Mouse (Mus musculus) gastrocnemius, postnatal 14 days (tissue): ENCODE measurements around the gene Rbbp9. TPM values are rescaled to one million over a fixed set of nuclear protein-coding genes. Genes with fewer than 3 reads are reported as not detected.
"Not testable (repeated sequence)": the region's sequence is repeated elsewhere in the genome, so short reads cannot be mapped to it uniquely, and the experiment has no call there.

Source experiments
- DNase-seq: peaks from one replicate; pipeline ENCODE4 v3.0.0; 2021; ENCODE audit warnings: mixed read lengths
- intact Hi-C: fragments of 180-260 bp; cut with DNase I; formaldehyde crosslinking; loops from one replicate; pipeline ENCODE4 v1.15.1; 2025; ENCODE audit warnings: low total_unique reads
- long read RNA-seq, 2 experiments: library from polyadenylated mRNA; stranded (forward); transcript quantifications; one replicate each; pipeline ENCODE4 v2.0.0; 2021
- total RNA-seq, 2 experiments: library from RNA; stranded (reverse); gene quantifications; 2 replicates each; pipeline ENCODE4 v1.2.3; 2021

The Rbbp9 gene
- 1 to 10 TPM; 7.4 to 7.9 TPM for total RNA-seq
- long read RNA-seq, experiment 1, transcript Rbbp9-201 (5 exons, 2,170 nt): major isoform, 8 of 9 reads
- long read RNA-seq, experiment 1, partial matches to known transcripts: 0 of 9 reads
- long read RNA-seq, experiment 1, other reads (novel, unspliced or antisense): 1 of 9 reads
- long read RNA-seq, experiment 2, transcript Rbbp9-201 (5 exons, 2,170 nt): major isoform, 7 of 11 reads
- long read RNA-seq, experiment 2, partial matches to known transcripts: 0 of 11 reads
- long read RNA-seq, experiment 2, other reads (novel, unspliced or antisense): 4 of 11 reads

DNA sequence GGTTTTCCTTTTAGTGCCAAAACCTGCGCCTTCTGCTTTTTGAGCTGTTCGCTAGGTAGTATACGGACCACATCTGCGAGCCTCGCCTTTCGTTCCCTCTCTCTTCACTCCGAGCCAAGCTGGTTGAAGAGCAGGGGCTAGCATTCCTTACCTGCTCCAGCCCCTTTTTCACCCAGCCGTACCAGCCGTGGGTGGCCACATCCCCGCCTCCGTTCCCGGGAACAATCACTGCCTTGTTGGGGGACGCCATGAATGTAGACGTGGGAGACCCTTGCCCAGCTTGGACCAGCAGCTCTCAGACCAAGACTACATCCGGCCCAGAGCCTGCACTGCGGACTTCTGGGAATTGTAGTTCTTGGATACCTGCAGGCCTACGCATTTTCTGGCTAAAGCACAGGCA lies at the start of gene Rbbp9:
Rbbp9 (minus strand) TSS at position 341 of the 400 bp plus-strand sequence.
- DNase-seq: peak; percentile 27
- intact Hi-C loops: no loop called here

DNA sequence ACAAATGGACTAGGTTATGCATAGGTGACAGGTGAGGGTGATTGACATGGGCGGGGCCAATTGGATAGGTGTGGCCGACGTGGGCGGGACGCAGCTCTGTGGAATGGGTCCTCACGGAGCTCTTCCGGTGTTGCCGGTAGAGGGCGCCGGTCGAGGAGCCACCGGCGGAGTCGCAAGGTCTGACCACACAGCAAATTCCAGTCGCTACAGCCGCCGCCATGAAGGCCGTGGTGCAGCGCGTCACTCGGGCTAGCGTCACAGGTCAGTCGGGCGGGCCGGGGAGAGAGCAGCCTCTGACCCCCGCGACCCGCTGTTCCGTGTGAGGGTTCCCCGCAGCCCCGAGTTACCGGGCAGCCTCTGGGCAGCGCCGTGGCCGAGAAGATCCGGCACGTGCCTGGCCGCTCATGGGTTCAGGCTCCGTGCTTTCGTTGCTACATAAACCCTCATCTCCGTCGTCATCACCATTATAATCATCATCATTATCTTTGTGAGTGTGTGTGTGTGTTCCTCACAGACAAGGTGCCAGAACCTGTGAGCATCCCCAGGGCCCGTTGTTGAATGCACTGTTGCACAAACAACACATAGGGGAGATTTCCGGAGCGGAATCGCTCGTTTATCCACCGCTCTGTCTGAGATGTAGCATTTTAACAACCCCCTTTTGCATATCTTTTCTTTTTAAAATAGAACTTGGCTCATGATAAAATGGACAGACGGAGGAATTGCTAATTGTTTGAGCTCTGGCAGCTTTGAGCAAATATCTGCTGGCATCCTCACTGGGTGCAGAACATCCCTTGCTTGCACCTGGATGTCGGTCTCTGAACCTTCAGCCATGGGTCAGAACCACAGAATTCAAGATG lies 49.4 kb upstream of the Rbbp9 start, which contains the start of gene Dtd1:
Dtd1 (plus strand) TSS at position 67 of the 857 bp plus-strand sequence.
- peak; percentile 86 for DNase-seq
- intact Hi-C loops: no loop called here

DNA sequence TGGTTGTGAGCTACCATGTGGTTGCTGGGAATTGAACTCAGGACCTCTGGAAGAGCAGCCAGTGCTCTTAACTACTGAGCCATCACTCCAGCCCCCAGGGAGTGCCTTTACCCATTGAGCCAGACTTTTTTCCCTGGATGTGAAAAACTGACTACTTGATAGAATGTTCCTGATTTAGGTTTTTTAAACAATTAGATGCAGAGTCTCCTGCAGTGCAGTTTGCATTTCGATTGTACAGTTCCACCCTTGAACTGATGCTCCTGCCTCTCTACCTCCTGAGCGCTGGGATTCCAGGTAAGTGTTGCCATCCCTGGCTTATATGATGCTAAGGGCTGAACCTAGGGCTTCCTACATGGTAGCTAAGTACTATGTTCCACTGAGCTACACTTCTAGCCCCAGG lies 47.3 kb upstream of the Rbbp9 start:
- no peak for DNase-seq
- intact Hi-C loops: no loop called here

DNA sequence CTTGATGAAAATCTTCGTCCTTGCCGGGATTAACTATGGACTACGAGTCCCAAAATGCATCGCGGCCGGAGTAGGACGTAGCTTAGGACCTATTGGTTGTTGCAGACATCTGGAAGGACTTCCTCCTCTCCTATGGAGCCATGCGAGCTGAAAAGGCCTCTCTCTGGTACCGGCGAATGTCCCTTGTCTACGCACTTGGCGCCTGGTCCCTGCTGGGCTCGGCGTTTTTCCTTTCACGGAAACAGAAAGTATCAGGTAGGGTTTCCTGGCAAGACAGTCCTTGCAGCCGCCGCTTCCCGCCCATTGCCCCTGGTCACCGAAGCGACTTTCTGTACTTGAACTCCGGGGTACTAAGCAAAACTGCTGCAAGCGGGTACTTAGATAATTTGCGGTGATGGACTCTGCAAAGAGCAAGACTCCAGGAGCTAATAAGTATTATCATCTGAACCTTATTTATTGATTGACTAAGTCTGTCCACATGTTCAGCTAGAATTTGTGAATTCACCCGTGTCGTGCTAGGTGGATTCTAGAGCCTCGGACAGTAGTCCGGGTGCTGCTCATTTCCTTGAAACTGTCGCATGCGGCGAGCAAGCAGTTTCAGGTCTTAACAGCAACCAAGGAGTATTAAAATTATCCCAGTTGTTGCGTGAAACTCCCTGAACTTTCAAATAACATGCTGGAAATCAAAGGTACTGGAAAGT lies 43.4 kb upstream of the Rbbp9 start, which contains the start of gene Smim26:
Smim26 (plus strand) TSS at position 104 of the 701 bp plus-strand sequence.
- DNase-seq: peak; percentile 75
- intact Hi-C loops: no loop called here

DNA sequence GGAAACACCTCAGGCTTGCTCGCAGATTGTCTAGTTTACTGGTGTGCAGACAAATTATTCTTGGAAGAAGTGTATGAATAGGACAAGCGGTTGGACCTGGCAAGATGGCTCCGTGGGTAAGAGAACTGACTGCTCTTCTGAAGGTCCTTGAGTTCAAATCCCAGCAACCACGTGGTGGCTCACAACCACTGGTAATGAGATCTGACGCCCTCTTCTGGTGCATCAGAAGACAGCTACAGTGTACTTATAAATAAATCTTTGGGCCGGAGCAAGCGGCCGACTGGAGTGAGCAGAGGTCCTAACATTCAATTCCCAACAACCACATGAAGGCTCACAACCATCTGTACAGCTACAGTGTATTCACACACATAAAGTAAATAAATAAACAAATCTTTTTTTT lies 42.4 kb upstream of the Rbbp9 start:
- DNase-seq, intact Hi-C loops: not testable (repeated sequence)

DNA sequence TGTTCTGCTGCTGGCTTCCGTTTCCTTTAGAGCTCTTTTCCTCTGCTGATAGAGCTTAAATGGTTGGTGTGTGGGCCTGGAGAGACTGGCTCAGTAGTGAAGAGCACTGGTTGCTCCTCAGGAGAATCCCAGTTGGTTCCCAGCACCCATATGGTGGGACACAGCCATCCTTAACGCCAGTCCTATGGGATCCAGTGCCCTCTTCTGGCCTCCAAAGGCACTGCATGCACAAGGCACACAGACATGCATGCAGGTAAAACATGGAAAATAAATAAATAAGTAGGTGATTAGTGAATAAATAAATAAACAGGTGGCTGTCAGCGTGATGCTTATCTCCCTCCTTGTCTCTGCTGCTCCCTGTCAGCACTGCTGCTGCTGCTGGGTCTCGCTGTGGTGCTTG lies 38.1 kb upstream of the Rbbp9 start:
- intact Hi-C loops: no loop called here

DNA sequence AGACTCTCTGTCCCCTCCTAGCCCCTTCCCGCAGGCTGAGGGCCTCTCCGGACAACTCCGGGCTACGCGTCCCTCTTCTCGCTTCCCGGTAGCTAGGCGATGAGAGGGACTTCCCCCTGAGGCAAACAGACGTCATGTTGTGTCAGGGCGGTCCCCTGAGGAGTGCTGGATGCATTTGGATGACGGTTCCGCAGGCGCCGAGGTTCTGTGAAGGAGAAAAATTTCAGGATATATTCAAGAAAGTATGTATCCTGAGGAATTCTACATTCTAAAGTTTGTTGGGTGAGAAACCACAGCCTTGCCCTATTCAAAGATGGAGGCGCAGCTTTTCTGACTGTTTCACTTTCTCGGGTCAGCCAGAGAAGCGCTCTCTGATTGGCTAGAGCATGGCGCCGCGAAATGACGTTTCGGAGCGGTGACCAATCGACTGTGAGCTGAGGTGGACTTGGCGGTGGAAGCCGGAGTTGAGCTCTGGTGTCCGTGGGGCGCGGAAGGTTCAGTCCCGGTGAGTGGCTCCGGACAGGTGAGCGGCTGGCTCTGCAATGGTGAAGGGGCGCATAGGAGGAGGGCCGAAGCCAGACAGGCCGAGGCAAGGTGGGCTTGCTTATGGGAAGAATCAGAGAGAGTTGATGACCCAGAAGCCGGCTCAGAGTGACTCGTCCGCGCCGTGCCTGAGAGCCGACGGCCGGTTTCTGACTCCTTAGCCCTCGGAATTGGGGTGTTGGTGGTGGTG lies 5.3 kb upstream of the Rbbp9 start, which contains the start of gene Sec23b:
Sec23b (plus strand) TSS at position 410 of the 733 bp plus-strand sequence.
- intact Hi-C loops: no loop called here
- peak; percentile 95 for DNase-seq

More for the DNA sequence above, 38.1 kb upstream of the Rbbp9 start:
- DNase-seq: no peak

DNA sequence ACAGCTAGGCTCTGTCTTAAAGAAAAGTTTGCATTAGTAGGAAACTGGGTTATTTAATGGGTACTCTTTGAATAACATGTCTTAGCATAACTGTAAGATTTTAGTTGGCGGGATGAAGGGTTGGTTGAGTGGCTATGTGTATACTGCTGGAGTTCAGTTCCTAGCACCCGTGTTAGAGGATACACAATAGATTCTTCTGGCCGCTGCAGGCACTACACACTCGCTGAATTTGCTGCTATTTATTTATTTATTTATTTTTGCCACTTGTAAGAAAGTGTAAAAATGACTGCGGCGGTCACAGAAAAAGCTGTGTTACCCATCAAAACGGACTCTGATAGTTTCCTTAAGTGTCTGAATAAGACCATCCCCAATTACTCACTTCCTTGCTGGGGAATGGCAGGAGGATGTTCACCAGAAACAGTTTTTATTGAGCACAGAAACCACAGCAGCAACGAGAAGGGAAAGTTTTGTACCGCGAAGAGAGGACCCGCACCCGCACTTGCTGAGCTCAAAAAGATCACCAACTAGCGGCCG lies 4.7 kb upstream of the Rbbp9 start:
- no peak for DNase-seq
- intact Hi-C loops: no loop called here

DNA sequence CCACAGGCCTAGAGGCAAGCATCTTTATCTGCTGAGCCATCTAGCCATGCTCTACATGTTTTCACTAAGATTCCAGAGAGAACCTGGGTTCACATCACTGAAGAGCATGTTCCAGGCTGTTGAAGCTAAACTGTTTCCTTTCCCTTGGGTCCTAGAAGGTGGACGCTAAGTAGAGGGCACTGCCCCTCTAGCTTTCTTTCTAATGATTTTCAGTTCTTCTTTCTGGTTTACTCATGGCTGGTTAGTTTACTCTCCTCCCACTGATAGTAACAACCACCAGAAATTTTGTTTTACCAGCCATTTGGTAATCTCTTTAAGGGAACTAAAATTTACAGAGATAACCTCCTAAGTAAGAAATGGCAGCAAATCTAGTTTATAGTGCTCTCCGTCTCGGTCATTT lies 3.2 kb upstream of the Rbbp9 start:
- DNase-seq: no peak
- intact Hi-C loops: no loop called here

DNA sequence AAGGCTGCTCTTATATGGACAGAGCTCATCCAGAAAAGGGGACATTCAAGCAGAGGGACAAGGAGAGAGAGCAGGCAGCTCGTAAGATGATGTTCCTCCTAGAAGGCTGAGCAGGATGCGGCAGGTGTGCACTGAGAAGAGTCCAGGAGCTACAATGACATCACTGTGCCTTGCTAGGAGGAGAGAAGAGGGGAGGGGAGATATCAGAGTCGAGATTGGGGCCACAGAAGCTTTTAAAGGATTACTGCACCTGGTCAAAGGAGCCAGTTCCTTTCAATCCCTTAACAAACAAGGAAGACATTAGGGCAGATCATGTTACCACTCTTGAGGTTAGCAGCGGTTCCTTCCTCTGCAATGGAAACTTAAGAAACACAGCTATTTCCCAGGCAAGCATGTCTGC lies 3.1 kb downstream of the Rbbp9 start:
- no peak for DNase-seq
- intact Hi-C loops: no loop called here

DNA sequence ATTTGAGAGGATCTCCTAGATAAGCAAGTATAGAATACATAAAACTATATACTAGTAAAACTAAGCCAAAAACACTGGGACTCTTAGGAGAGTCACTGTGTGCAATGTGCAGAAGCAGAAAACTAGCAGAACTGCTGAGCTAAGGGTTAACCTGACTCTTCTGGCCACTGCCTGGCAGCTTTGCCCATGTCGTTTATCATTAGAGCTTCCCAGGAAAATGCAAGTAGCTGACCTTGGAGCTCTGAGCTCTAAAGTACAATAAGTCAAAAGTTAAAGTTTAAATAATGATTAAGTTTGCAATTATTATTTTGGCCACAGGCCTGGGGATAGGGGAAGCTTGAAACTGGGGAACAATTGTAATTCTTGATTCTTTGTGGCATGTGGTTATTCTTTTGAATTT lies 5.2 kb downstream of the Rbbp9 start:
- DNase-seq: no peak
- intact Hi-C loops: no loop called here

DNA sequence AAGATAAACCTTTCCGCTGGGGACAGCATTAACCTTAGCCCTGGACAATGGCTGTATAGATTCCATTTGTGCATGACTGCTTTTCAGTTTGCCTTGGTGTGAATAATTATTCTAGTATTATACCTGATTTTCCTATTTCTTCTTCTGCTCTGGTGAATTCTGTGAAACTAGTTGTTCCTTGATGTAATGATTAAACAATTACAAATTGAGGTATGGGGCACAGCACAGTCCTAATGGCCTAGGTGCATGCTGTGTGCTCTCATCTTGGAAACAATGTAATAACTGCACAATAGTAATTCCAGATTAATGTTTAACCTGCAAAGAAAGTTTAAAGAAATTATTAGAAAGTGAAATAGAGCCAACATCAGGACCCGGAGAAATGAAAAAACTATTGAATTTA lies 5.6 kb downstream of the Rbbp9 start:
- intact Hi-C loops: no loop called here
- no peak for DNase-seq

DNA sequence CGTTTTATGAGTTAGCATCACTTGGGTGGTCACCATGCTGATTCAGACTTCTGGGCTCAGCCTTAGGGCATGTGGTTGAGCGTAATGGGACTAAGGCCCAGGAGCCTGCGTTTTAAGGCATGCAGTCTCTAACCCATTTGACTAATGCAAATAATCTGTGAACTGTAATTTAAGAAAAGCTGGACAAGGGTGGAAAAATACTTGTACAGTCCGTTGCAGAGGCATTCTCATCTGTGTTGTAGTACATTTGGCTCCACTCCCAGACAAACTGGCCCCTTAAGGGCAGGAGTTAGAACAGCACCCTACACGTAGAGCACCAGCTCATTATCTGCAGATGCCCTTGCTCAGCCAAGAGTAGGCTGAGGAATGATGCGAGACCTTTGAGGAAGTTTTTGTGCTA lies 6.0 kb downstream of the Rbbp9 start:
- no peak for DNase-seq
- intact Hi-C loops: no loop called here

DNA sequence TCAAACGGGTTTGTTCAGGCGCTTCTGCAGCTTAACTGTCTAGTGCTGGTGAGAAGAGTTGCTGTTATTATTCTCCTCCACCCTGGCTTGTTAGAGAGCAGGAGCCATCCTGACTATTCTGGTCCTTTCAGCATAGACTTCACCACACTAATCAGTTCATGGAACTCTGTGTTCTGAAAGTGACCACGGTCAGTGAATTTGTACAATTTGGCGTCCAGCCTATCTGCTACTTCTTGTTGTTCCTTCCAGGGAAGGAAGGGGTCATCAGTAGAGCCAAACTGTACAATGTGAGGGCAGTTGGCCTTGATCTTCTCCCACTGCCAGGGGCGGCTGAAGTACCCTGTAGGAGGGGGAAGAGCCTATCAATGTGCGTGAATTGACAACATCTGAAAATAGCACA lies 7.0 kb downstream of the Rbbp9 start:
- no peak for DNase-seq
- intact Hi-C loops: no loop called here

DNA sequence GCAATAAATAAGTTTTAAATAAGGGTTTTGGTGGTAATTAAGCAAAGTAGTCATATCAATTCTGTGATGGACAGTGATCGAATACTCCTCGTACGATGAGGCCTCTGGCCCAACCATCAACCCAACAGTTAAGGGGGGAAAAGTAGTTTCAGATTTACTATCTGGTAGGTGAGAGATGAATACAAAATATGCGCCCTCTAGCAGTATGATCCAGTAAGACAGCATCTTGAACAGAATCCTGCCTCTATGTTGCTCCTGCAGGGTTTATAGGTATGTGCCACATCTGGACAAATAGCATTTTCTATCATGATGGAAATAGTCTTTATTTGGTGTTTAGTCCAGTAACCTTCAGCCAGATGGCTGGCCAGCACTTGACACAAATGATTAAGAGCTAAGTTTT lies 9.4 kb downstream of the Rbbp9 start:
- intact Hi-C loops: no loop called here

DNA sequence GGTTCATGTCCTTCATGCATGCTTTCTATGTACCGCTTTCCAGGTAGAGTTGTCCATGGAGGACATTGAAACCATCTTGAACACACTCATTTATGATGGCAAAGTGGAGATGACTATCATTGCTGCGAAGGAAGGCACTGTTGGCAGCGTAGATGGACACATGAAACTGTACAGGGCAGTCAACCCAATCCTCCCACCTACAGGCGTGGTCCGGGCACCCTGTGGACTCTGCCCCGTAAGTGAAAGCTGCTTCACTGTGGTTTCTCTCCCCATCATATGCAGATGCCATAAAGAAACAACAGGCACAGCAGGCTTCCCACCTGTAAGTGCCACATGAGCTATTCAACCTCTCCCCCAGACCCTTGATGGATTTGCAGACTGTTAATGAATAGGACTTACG lies 13.5 kb downstream of the Rbbp9 start:
- intact Hi-C loops: no loop called here
- no peak for DNase-seq

More for the DNA sequence above, 9.4 kb downstream of the Rbbp9 start:
- DNase-seq: no peak

DNA sequence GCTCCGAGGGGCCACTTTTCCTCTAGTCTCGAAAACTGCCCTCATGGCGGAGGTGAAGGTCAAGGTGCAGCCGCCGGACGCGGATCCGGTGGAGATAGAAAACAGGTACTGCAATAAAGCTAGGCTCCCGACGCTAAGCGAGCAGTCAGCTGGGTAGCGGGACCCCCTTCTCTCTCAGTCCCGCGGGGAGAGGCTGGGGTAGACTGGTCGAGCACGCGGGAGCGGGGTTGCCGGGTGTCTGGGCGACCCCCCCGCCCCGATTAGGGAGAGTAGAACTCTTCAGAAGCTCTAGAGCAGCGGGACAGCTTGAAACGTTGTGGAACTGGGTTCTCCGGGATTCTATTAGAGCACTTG lies 22.9 kb downstream of the Rbbp9 start:
- intact Hi-C loops: no loop called here
- no peak for DNase-seq

DNA sequence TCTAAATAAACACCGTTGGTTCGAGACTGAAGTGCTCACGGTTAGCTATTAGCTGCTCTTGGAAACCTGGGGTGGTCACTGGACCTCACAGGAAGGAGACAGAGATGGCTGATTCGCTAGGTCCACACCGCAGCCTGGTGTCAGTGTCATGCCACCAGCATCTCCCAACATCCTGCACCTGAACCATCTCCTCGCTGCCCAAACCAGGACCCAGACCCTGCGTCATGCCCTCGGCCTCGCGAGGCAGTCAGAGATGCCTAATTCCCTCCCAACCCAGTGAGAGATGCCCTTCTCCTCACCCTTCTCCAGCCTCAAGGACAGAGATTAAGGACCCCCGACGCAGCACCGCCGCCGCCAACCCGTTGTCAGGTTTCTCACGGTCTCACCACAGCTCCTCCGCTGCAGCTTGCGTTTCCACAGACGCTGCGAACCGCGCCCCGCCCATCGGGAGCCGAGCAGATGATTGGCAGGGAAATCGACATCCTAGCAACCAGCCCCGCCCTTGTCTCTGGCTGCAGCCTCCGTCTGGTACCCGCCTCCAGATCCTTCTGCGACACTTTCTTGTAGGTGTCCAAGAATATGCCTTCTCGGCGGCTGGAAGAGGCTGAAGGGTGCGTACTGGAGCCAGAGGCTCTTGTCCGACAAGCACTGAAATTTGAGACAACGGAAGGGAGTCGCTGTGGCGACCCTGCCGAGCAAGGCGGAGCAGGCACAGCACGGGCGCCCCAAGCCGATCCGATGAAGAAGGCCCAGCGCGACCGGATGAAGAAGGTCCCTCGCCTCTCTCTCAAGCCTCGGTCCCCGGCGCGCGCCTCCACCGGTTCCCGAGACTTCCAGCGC lies 23.5 kb downstream of the Rbbp9 start, which contains the start of the genes Dzank1 and Polr3f:
Dzank1 (minus strand) TSS at position 434 of the 840 bp plus-strand sequence.
Polr3f (plus strand) TSS at position 738 of the 840 bp plus-strand sequence.
- intact Hi-C loops: no loop called here
- DNase-seq: peak; percentile 96
